Mouse (Mus musculus): Measurements from ENCODE around the gene Ttc3.

Gene Ttc3

DNA sequence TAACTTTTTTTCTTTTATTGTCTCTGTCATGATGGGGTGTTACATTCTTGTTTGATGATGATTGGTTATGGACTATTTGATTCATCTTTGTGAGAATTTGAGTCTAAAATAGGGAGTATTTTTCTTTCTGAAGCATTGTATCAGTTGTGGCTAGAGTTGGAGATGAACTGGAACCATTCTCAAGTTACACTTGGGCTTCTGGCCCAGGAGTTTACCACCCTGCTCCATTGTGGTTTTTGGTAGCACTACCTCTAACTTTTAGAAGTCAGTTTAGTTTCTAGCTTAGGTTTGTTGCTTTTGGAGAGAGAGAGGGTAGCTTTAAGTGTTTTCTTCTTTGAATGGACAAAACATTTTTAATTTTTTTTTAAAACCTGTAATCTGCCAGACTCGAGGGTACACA lies 9.0 kb downstream of the Ttc3 start:
- Histone ChIP-seq H3K36me3 (ENCODE audit: control insufficient read depth, insufficient read depth, low read length, poor library complexity, severe bottlenecking) (no peaks in the 10 kb centered on the region), H3K27me3 (ENCODE audit: control insufficient read depth, insufficient read depth, low read length, poor library complexity, severe bottlenecking) (no peaks in the 10 kb centered on the region)
- no peak for DNase-seq (ENCODE audit: low read depth, low spot score)

DNA sequence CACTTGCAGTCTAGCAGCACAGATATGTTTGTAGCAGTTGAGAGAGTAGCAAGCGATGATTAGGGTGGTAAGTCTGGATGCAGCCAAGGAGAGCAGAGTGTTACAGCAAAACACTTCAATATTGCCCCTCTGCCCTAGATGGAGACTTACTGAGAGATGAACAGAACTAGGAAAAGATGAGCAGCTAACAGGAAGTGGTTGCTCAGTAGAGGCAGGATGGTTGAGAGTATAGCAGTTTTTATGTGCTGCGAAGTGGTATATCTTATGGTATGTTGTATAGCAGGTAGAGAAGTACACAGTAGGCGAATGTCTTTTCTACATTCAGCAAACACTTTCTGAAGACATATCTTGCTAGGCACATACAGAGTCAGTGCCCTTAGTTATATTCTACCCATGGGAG lies 12.9 kb downstream of the Ttc3 start:
- Histone ChIP-seq H3K36me3 (ENCODE audit: control insufficient read depth, insufficient read depth, low read length, poor library complexity, severe bottlenecking) (no peaks in the 10 kb centered on the region), H3K27me3 (ENCODE audit: control insufficient read depth, insufficient read depth, low read length, poor library complexity, severe bottlenecking) (no peaks in the 10 kb centered on the region)
- no peak for DNase-seq (ENCODE audit: low read depth, low spot score)

DNA sequence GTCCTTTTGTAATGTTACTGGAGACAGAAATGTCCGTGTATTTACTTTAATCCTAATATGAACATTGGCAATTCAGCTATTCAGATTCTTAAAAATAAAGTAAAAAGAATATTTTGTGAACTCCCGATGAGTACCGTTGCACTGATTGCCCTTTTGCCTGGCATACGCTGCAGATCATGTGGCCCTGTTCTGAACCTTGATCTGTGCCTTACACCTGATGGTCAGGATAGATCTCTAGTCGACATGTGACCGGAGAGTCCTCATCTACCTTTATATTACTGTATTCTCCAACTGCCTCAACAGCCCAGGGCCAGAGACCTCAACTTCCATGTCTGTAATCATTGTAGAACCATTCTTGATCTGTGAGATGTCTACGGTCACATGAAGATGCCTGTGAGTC lies 17.3 kb downstream of the Ttc3 start:
- DNase-seq (ENCODE audit: low read depth, low spot score) = no peak
- H3K36me3 ChIP-seq (ENCODE audit: control insufficient read depth, insufficient read depth, low read length, poor library complexity, severe bottlenecking) = no peaks in the 10 kb centered on the region
- H3K27me3 ChIP-seq (ENCODE audit: control insufficient read depth, insufficient read depth, low read length, poor library complexity, severe bottlenecking) = no peaks in the 10 kb centered on the region

DNA sequence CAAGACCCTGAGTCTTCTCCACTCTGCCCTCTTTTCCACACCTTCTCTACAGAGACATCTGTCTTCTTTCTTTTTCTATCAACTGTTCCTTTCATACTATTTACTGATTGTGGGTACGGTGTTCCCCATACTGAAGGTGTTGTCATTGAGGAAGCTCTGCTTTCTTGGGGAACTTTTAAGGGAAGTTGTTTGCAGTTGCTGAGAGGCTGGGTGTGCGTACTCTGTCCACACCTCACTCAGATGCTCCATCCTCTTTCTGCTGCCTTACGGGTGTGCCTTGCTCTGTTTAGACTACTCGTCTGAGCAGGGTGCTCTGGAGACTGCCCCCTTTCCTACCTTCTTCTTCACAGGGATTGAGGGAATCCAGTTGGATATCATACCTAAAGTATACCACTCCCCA lies 21.9 kb downstream of the Ttc3 start:
- no peak for DNase-seq (ENCODE audit: low read depth, low spot score)
- Histone ChIP-seq H3K36me3 (ENCODE audit: control insufficient read depth, insufficient read depth, low read length, poor library complexity, severe bottlenecking) (peaks cover 4% of the 10 kb centered on the region; the same call in 1 of the 2 replicates), H3K27me3 (ENCODE audit: control insufficient read depth, insufficient read depth, low read length, poor library complexity, severe bottlenecking) (no peaks in the 10 kb centered on the region)

DNA sequence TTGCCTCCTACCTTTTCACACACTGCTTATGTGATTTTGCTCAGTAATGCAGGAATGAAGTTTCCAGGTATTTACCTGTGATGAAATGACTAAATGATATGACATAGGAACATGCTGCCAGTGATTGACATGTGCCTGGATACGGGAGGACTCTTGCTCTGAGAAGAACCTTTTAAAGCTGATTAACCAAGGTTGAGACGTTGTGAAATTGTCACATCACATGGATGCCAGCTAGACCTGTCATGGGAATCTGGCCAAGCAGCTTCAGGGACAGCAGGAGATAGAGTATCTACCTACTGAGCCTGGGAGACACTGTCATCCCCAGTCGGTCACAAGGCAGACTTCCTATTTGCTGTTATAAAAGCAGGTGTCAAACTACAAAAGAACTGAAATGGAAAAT lies 24.6 kb downstream of the Ttc3 start:
- no peak for DNase-seq (ENCODE audit: low read depth, low spot score)
- peaks cover 4% of the 10 kb centered on the region; the same call in 1 of the 2 replicates for H3K36me3 ChIP-seq (ENCODE audit: control insufficient read depth, insufficient read depth, low read length, poor library complexity, severe bottlenecking)
- H3K27me3 ChIP-seq (ENCODE audit: control insufficient read depth, insufficient read depth, low read length, poor library complexity, severe bottlenecking) = no peaks in the 10 kb centered on the region

DNA sequence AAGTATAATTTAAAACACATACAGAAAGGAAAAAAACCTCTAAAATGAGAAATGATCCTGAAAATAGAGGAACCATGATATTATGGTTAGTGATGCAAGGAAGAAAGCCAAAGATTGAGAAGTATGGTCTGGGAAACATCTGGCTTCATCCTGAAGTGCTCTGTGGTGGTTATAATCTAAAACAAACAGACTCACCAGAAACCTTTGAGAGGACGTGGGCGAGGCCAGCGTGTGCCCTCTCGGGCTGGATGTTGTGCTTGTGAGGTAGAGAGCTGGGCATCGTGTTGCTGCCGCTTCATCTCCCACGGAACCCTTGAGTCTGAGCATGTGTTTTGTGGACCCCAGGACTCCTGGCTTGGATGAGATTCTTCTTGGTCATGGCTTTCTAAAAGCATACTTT lies 26.2 kb downstream of the Ttc3 start:
- Histone ChIP-seq H3K36me3 (ENCODE audit: control insufficient read depth, insufficient read depth, low read length, poor library complexity, severe bottlenecking) (peaks cover 4% of the 10 kb centered on the region; the same call in 1 of the 2 replicates), H3K27me3 (ENCODE audit: control insufficient read depth, insufficient read depth, low read length, poor library complexity, severe bottlenecking) (no peaks in the 10 kb centered on the region)
- no peak for DNase-seq (ENCODE audit: low read depth, low spot score)

DNA sequence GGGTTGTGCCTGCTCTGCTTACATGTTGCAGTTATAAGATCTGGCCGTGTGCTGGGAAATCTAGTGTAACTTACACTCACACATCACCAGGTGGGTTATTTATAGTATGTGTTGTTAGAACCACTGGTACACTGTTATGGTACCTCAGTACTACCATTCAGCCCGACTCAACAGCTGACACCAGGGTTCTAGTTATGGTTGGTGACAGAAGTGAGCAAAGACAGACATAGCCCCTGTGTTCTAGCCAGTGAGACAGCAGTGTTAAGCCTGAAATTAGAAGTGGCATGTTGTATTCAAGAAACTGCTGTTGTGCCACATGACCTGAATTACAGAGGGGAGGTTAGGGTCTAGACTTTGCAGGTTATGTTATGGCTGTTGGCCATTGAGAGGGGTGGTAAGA lies 28.7 kb downstream of the Ttc3 start:
- peaks cover 4% of the 10 kb centered on the region; the same call in 1 of the 2 replicates for H3K36me3 ChIP-seq (ENCODE audit: control insufficient read depth, insufficient read depth, low read length, poor library complexity, severe bottlenecking)
- no peaks in the 10 kb centered on the region for H3K27me3 ChIP-seq (ENCODE audit: control insufficient read depth, insufficient read depth, low read length, poor library complexity, severe bottlenecking)
- no peak for DNase-seq (ENCODE audit: low read depth, low spot score)

DNA sequence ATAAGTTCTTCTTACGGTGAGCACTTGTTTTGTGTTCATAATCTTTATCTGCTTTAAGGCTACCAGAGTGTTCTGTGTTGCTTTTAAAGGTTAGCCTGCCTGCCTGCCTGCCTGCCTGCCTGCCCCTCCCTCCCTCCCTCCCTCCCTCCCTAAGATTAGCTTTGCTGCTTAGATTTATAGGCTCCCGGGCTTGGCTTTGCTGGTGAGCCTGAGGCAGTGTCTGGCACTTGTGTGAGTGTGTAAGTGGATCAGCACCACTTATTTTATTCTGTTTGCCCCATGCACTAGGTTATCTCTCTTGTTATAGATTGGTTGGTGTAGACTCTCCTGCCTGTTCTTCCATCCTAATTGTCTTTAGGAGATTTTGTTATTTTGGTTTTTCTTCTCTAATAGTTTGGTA lies 31.2 kb downstream of the Ttc3 start:
- DNase-seq (ENCODE audit: low read depth, low spot score) = no peak
- Histone ChIP-seq H3K27me3 (ENCODE audit: control insufficient read depth, insufficient read depth, low read length, poor library complexity, severe bottlenecking) (no peaks in the 10 kb centered on the region), H3K36me3 (ENCODE audit: control insufficient read depth, insufficient read depth, low read length, poor library complexity, severe bottlenecking) (no peaks in the 10 kb centered on the region)

DNA sequence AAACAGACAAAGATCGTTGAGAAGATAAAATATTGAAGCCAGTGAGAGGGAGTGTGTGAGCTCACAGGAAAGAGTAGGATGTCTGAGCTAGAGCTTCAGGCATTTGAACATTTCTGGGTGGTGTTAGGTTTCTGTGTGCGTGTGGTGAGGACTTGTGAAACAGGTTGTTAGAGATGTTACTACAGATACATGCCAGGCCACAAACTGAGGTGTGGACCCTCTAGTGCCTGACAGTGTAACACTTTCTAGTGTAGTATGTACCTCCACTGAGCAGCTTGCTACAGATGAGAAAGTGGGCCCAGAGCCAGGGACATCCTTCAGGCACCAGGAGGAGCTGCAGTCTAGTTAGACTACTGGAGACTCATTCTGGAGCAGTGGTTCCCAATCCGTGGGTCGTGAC lies 31.8 kb downstream of the Ttc3 start:
- Histone ChIP-seq H3K27me3 (ENCODE audit: control insufficient read depth, insufficient read depth, low read length, poor library complexity, severe bottlenecking) (no peaks in the 10 kb centered on the region), H3K36me3 (ENCODE audit: control insufficient read depth, insufficient read depth, low read length, poor library complexity, severe bottlenecking) (no peaks in the 10 kb centered on the region)
- no peak for DNase-seq (ENCODE audit: low read depth, low spot score)

DNA sequence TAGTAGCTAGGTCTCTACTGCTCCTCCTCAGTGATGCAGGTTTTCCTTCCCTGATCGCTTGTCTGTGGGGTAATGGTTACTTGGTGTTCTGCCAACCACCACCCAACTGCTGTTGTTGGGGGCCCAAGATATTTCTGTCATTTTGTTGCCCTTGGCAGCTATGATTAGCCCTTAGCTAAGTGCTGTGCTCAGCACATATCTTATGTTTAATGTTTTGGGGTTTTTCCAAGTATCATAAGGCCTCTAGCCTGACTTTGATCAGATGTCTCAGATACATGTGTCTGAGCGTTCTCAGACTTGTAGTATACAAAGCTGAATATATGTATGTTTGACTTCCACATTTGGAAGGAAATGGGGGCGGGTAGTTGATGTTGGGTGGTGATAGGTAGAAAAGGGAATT lies 40.9 kb downstream of the Ttc3 start:
- no peak for DNase-seq (ENCODE audit: low read depth, low spot score)
- Histone ChIP-seq H3K36me3 (ENCODE audit: control insufficient read depth, insufficient read depth, low read length, poor library complexity, severe bottlenecking) (no peaks in the 10 kb centered on the region; the same call in none of the 2 replicates), H3K27me3 (ENCODE audit: control insufficient read depth, insufficient read depth, low read length, poor library complexity, severe bottlenecking) (no peaks in the 10 kb centered on the region)

DNA sequence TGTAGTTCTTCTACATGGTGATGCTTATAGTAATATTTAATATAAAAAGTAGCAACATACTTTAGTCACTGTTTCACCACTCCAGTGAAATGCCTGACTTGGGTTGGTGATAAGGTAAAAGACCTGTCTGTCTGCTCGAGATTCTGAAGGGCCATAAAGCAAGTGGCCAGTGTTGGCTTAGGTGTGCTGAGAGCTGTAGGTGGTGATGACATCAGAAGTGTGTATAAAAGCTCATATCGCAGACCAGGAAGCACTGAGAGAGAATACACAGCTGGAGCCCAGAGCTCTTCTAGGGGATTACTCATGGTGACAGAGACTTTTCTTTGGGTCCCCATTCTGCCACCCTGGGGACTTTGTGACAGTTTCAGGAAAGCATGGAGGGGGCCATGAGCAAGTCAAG lies 41.8 kb downstream of the Ttc3 start:
- Histone ChIP-seq H3K27me3 (ENCODE audit: control insufficient read depth, insufficient read depth, low read length, poor library complexity, severe bottlenecking) (no peaks in the 10 kb centered on the region), H3K36me3 (ENCODE audit: control insufficient read depth, insufficient read depth, low read length, poor library complexity, severe bottlenecking) (no peaks in the 10 kb centered on the region; the same call in none of the 2 replicates)
- DNase-seq (ENCODE audit: low read depth, low spot score) = no peak

DNA sequence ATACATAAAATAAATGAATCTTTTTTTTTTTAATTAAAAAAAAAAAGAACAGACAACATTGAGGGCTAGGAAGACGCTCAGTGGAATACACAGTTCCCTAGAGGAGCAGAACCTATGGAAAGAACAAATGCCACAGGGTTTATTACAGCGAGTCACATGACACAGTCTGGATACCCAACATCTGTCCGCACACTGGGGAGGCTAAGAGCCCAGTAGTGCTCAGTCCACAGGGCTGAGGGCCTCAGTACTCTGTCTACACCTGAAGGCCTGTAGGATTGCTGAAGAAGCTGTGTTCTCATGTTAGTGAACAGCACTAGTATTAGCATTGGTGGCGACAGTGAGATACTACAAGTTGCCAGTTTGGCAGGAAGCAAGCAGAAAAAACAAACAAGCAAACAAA lies 42.3 kb downstream of the Ttc3 start:
- no peaks in the 10 kb centered on the region; the same call in none of the 2 replicates for H3K36me3 ChIP-seq (ENCODE audit: control insufficient read depth, insufficient read depth, low read length, poor library complexity, severe bottlenecking)
- DNase-seq (ENCODE audit: low read depth, low spot score) = no peak
- no peaks in the 10 kb centered on the region for H3K27me3 ChIP-seq (ENCODE audit: control insufficient read depth, insufficient read depth, low read length, poor library complexity, severe bottlenecking)

DNA sequence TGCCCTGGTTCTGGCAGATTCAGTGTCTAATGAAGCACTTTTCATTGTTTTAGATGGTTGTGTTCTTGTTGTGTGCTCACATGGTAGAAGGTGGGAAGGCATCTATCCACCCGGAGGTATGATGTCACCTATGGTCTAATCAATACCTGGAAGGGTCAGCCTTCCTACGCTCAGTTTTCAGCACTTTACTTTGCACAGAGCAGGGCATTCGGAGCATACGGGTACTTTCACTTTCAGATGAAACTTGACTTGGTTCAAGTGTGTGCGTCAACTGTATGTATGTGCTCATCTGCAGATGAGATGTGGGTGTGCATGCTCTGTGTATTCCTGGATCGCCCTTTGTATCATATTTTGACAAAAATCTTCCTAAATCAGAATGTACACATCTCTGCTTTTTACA lies 43.7 kb downstream of the Ttc3 start:
- H3K27me3 ChIP-seq (ENCODE audit: control insufficient read depth, insufficient read depth, low read length, poor library complexity, severe bottlenecking) = no peaks in the 10 kb centered on the region
- H3K36me3 ChIP-seq (ENCODE audit: control insufficient read depth, insufficient read depth, low read length, poor library complexity, severe bottlenecking) = no peaks in the 10 kb centered on the region; the same call in none of the 2 replicates
- DNase-seq (ENCODE audit: low read depth, low spot score) = no peak

DNA sequence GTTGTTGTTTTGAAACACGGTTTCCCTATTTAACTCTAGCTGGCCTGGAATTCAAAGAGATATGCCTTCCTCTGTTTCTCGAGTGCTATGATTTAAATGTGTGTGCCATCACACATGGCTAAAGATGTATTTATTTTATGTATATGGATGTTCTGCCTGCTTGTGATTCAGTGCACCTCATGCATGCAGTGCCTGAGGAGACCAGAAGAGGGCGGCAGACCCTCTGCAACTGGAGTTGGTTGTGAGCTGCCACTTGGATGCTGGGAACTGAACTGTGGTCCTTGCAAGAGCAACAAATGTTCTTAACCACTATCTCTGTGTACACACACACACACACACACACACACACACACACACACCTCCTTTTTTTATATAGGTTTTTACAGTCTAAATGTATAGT lies 50.1 kb downstream of the Ttc3 start:
- DNase-seq (ENCODE audit: low read depth, low spot score) = peak; percentile 38

DNA sequence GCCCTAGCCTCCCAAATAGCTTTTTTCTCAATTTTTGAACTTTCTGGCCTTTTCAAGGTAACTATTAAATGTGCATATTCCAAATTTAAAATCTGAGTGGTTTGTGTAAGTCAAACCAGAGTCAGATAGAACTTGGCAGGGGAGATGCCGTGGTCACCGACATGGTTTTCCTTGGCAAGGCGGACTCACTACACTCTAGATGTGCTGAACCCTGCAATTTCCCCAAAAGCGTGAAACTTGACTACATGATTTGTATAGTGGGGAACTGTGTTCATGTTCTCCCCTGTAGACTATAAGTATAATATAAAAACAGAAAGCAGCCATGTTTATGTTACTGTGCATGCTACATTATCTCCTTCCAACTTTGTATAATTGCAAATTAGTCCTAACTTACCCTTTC lies 58.5 kb downstream of the Ttc3 start:
- no peak for DNase-seq (ENCODE audit: low read depth, low spot score)
- Histone ChIP-seq H3K27me3 (ENCODE audit: control insufficient read depth, insufficient read depth, low read length, poor library complexity, severe bottlenecking) (no peaks in the 10 kb centered on the region), H3K36me3 (ENCODE audit: control insufficient read depth, insufficient read depth, low read length, poor library complexity, severe bottlenecking) (peaks cover 14% of the 10 kb centered on the region)

More for the DNA sequence above, 50.1 kb downstream of the Ttc3 start:
- H3K27me3 ChIP-seq (ENCODE audit: control insufficient read depth, insufficient read depth, low read length, poor library complexity, severe bottlenecking) = no peaks in the 10 kb centered on the region
- peaks cover 8% of the 10 kb centered on the region for H3K36me3 ChIP-seq (ENCODE audit: control insufficient read depth, insufficient read depth, low read length, poor library complexity, severe bottlenecking)

DNA sequence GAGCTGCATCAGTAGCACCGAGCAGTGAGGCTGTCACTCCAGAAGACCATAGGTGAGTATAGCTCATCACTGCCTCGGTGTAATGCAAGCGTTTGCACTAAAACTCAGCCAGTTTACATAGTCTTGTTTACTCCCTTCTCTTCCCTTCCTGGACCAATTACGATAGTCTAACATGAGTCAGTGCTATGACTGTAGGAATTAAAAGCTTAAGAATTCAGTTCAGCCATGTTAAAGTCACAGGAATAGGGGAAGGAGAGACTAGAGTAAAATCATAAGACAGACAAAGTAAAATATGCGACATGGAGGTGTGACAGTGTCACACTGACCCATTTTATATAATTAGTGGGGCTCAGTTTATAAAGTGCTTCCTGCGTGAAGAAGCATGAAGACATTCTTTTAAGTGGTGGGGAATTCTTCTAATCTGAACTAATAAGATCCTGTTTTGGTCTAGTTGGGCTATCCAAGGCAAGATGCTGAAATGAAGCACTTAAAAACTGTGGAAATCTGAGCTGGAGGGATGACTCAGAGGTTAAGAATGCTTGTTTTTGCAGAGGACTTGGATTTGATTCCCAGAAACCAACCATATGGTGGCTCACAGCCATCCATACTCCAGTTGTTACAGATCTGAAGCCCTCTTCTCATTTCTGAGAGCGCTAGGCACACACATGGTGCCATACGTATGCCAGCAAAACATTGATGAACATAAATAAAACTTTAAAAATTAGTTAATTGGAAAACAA lies 65.2 kb downstream of the Ttc3 start:
- Histone ChIP-seq H3K36me3 (ENCODE audit: control insufficient read depth, insufficient read depth, low read length, poor library complexity, severe bottlenecking) (peaks cover 13% of the 10 kb centered on the region), H3K27me3 (ENCODE audit: control insufficient read depth, insufficient read depth, low read length, poor library complexity, severe bottlenecking) (no peaks in the 10 kb centered on the region)
- DNase-seq (ENCODE audit: low read depth, low spot score) = no peak

All from splenic B cell, adult 2 months (primary cell).